Mouse (Mus musculus): Measurements from ENCODE around the gene Kif26b.
A peak's percentile ranks its signal among the peaks of the same experiment; 100 is the strongest.

Kif26b gene

DNA sequence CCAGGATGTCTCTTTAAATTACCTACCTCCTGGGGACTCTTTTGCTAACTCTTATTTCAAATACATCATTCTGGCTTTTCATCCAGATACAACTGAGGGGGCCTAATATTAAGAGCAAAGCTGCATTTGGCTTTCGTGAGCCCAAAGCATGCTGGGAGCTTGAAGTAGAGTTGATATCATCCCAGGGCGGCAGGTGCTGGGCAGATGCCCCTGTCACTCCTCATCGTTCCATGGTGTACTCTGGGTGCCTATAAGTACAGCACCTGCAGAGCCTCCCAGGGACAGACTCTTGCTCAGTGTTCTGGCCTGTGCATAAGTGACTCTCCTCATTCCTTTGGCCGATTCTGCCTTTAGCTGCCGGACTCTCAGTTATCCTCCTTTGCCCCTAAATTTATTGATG, 13.5 kb downstream of the Kif26b start:
- DNase-seq: no peak

DNA sequence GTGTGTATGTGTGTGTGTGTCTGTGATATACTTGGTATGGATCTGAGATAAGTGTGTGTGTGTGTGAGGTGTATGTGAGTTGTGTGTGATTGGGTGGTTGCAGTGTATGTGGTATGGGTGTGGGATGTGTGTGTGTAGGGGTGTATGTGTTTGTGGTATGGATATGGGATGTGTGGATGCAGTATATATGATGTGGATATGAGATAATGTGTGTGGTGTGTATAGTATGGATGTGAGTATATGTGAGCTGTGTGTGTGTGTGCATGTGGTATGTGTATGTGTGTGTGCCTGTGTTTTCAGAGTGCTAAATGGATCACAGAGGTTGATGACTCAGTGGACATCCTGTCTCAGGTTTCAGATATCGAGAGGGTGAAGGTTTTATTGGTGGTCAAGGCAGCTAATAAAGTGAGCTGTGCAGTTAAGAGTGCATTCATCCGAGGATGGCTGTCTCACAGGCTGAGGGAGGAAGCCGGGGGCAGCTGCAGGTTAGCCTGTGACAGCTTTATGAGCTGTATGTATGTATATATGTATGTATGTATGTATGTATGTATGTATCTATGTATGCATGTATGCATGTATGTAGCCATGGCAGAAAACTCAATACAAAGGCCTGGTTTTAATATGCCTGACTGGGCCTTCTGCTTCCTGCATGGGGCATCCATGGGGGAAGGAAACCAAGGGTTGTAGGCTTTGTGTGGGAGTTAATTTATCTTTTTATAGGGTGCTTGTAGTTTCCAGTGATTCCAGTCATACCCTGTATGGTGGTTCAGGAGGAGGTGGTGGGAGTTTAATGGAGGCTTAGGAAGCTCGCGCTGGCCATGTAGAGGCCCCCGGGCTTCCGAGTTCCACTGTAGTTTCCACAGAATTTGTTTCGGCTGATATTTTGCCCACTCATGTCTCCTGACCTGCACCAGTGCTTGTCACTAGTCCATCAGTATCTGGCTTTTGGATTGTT, 14.3 kb downstream of the Kif26b start:
- DNase-seq: no peak

DNA sequence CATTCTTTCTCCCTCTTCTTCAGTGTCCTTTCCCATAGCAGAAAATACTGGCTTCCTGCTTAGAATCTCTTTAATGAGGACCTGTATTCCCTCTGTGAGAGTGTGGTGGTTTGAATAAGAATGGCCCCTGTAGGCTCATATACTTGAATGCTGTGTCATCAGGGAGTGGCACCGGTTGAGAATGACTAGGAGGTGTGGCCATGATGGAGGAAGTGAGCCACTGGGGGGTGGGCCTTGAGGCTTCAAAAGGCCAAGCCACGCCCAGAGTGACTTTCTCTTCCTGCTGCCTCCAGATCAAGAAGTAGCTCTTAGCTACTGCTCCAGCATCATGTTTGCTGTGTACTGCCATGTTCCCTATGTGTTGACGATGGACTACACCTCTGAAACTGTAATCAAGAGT, 15.7 kb downstream of the Kif26b start:
- no peak for DNase-seq

DNA sequence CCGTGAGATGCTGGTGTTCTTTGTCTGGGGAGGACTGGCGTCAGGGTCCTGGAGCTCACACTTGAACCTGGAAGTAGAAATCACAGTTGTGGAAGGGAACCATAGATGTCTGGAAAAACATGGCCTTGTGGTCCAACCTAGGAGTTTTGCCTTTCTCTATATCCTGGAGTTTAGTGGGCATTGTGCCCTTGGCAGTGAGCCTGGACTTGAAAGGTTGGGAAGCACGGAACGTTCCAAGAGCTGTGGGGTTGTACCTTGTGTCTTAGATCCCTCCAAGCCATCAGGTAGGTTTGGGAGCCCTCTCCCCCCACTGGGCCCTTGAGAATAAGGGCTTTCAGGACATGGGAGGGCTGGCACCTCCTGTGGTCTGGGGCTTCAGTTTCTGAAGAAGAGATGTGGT, 20.7 kb downstream of the Kif26b start:
- no peak for DNase-seq

DNA sequence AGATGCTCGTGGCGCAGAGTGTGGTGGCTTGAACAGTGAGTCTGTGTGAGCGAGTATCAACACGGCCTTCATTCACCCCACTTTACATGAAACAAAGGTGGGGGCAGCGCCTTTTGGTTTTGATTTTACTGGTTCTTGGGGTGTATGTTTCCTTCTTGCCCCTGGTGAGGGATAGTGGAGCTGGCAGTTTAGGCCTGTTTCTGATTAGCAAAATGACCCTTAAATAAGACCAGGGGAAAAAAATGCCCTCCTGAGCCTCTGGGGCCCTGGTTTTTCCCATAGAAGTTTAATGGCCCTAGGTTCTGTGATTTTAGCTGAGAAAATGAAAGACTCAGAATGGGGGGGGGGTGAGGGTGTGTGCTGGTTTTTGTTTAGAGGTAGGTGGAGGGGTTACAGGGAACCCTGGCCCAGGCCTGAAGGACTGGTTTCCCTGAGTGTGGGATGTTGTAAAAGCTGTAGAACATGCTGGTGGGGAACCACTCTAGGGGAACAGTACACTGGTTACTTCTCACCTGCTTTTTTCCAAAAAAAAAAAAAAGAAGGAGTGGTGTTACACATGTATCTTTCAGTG, 21.6 kb downstream of the Kif26b start:
- DNase-seq: no peak

DNA sequence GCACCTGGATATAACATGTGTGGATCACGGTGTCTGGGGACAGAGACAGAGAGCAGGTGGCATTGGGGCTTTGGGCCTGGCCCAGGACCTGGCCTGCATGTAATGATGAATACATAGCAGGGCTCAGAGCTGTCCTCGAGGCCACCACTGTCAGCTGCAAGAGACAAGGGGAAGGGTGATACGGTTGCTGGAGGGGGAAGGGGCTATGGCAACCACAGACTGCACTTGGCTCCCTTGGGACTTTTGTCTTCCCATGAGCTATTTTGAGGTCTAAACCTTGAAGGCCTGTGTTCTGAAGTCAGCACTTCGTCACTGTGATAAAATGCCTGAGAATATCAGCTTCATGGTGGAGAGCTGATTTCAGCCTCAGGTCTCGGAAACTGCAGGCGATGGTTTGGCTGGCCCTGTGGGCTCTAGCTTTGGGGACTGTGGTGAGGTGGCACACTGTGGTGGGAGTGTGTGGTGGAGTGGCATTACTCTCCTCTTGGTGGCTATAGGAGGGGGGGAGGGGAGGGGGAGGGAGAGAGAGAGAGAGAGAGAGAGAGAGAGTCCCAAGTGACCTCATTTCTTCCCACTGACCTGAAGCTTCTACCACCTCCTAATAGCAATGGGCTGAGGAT, 23.5 kb downstream of the Kif26b start:
- DNase-seq: no peak

DNA sequence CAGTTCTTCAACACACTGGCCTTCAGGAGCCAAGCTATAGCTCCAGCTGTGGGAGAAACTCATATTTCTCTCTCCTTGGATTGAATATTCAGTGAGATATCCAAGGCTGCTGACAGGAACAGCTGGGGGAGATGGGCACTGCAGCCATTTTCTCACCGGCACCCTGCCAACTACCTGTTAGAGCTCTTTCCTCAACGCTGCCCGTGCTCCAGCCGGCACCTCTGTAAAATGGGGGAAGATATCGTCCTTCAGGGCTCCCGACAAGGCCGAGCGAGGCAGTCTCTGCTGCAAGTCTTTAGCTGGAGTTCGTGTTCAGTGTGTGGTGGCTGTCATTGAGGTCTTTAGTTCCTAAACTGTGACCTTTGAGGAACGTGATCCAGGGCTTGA, 24.0 kb downstream of the Kif26b start:
- DNase-seq: no peak

DNA sequence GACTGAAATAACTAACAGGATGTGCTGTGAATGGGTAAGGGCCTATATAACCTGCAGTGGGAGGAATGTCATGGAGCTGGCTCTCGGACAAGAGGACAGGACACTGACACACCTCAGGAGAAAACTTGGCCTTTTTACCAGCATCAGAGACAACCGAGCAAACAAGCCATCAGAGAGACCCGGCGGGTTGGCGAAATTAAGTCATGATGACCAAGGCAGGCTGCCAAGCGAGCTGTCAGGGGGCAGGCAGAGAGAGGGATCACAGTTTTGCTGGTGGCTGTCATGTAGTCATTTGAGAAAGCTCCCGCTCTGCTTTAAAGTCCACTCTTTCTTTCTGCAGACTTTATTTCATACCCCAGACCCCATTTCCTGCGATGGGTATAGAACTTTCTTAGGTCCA, 27.3 kb downstream of the Kif26b start:
- DNase-seq: no peak

DNA sequence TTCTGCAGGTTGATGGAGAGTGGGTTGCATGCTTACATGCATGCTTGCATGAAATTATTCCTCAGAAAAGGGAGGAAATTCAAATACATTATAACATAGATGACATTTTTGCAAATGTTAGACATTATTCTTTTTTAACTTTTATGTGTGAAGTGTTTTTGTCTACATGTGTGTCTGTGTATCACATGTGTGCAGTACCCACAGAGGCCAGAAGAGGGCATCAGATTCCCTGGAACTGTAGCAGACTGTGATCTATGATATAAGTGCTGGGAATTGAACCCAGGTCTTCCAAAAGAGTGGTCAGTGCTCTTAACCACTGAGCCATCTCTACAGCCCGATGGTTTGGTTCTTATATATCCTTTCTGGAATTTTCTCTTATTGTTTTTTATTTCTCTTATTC, 31.1 kb downstream of the Kif26b start:
- DNase-seq: no peak

DNA sequence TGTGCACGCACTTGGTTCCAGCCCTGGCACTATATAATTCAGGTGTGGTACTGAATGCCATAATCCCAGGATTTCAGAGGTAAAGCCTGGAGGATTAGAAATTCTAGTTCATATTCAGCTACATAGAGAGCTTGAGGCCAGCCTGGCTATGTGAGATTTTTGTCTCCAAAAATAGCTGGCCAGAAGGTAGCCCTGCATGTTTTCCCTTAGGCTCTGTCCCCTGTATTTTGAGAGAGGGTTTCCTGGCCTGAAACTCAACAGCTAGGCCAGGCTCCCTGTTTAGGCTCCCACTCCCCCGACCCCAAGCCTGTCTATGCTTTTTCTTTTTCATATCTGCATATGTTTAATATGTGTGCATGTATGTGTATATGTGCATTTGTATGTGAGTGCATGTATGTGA, 34.9 kb downstream of the Kif26b start:
- no peak for DNase-seq

DNA sequence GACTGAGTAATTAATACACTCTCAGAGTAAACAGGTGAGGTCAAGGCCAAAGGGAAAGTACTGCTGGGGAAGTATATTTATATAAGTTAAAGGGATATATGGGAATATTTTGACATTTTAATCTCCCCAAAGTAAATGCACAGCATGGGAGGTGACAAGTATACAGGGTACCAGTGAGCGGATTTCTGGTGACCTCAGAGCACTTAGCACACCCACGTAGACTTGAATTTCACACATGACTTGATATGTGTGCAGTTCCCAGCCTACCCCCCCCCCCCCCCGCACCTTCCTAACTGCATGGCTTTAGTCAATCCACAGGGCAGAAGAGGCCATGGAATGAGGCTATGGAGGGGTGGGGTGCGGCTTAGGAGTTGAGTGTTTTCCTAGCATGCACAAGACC, 35.9 kb downstream of the Kif26b start:
- DNase-seq: no peak

DNA sequence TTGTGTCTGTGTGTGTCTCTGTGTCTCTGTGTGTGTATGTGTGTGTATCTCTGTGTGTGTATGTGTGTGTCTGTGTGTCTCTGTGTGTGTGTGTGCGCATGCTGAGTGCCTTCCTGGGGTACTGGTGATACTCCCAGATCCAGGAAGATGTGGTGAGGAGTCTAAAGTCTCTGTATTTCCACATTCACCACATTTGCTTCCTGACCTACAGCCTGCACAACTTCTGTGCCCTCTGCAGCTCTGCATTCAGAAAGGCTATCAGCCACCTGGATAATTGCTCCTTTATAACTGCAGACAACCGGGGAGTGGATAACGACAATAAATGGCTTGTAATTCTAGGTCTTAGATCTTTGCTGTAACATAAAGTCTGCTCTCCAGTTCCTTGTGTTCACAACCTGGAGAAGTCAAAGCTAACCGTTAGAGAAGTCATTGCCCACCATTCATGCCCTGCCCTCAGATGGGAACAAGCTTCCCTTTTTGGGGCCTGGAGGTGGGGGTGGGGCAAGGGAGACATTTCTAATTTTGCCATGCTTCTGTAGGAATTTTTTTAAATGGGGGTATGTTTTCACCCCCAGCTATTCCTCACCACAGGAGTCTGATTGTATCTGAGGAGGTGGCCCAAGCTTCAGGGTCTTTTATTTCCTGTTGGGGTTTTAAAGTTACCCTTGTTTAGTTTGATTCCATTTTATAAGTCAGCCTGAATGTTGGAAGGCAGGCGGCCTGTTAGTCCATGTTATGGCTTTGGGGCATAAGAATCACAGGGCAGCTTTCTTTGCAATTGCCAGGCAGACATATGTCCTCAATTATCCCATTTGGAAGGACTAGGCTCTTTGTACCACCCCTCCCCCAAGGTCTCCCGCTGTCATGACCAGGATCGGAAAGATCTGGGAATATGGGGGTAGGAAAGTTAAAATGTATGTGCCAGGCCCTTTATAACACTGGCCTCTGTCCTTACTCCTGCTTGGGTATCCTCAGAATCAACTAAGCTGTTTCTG, 39.9 kb downstream of the Kif26b start:
- no peak for DNase-seq

DNA sequence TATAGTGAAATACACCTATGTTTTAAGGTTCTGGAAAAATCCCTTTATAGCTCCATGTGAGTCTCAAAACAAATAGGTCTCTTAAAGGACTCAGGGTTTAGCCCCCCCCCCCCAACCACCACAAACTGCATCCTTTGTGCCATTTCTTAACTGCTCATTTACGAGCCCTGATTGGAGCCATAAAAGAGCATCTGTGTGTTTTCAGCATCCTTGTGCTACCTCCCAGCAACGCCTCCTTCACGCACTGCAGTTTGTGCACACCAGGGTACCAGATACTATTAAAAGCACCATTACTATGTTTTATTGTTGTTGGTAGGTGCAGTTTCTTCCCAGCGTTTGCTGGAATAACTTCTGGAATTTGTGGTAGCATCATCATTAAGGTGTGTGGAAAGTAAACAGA, 42.1 kb downstream of the Kif26b start:
- DNase-seq: no peak

DNA sequence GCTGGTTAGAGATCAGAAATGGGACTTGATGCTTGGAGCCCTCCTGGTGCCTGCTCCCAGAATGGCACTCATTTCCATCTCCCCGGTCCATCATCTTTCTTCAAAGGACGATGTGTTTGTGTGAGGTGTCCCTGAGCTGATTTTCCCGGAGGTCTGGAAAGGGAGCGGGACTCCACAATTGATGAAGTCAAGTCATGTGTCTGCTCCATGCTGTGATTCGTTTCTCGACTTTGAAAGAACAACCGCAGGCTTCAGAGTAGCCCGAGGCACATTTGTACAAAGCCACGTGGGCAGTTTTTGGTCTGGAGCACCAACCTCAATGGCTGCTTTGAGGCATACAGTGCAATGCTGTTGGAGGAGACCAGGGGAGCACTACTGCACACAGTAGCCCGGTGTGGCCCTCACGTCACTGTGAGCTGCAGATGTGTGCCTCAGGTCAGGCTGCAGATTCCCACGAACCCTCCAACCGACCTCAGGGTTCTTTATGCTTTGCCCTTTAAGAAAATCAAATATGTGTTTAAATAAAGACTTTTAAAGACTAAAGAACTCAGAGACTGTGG, 43.0 kb downstream of the Kif26b start:
- no peak for DNase-seq

DNA sequence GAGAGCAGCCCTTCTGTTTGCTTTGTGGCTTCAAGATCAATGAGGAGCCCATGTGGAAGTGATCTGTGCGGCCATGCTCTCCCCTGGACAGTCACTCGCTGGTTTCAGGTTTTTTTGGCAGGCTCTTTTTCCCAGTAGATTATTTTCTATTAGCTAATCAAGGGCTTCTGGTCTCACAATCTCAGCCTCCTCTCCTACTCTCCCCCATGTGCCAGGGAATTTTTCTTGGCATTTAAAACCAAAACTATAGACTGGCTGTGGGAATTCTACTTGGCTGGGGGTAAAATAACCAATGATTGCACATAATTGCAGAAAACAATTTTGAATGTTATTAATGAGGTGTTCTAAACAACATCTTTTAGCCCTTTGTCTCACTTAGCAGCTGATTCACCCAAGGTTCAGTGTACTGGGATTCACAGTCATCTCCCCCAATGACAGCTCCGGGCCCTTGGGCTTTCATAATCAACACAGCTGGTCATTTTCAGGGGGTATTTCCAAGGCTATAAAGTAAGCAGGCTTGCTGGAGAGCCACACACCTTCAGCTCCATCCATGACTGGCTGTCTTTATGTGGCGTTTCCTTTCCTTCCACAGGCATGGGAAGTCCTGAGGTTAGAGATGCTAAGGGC, 44.6 kb downstream of the Kif26b start:
- DNase-seq: no peak

DNA sequence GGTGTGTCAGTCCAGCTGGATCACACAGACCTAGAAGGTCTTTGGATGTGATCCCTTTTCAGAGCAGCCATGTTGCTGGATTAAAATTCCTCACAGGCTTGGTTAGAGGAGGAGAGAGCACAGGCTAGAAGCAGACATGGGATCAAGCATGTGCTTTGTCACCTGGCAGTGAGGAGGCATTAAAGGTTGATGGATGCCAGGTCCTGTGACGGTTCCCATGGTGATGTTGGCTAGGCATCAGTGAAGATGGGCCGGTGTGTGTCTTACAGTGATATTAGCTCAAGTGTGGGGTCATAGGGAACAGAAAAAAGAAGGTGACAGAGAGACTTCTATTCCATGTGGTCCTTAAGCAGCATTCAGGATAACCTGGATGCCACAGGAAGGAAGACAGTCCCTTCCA, 46.8 kb downstream of the Kif26b start:
- no peak for DNase-seq

DNA sequence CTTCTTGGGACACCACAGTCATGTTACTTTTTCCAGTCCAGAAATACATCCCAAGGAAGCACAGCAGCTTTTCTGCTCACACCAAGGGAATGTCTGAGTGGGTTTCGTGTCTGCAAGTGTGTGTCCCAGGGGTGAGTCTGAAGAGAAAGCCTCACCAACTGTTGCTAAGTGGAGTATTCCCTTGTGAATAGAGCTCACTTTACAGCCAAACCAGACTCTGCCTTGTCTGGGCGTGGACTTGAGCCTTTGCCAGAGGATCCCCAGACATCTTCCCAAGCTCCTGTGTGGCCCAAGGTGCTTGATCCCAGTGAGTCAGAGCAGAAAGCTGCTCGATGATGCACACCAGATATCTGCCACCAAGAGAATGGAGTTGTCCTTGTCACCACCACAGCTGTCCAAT, 48.0 kb downstream of the Kif26b start:
- DNase-seq: no peak

DNA sequence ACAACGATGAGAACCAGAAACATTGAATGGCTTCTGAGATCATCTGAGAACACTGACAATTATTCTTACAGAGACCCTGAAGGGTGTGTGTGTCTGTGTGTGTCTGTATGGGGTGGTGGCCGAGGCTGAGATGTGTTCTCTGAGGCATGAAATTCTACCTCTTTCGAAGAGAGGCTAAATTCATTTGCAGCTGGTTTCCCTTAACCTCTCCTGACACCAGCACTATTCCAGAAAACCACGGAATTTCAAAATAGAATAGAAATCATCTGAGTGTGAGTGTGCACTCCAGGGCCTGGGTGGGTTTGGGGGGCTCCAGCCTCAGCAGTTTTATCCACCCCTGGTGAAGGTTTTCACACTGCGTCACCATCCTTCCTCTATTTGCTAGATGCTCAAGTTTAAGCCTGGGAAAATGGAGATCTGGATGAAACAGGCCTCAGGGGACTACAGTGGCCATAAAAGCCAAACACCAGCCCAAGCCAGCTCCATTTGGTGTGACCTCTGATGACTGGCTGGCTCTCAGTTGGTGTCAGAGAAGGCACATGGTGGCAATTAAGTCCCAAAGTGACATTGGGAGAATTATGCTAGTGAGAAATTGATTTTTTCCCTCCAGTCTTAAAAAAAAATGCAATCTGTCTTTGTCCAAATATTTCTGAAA, 56.6 kb downstream of the Kif26b start:
- DNase-seq: no peak

DNA sequence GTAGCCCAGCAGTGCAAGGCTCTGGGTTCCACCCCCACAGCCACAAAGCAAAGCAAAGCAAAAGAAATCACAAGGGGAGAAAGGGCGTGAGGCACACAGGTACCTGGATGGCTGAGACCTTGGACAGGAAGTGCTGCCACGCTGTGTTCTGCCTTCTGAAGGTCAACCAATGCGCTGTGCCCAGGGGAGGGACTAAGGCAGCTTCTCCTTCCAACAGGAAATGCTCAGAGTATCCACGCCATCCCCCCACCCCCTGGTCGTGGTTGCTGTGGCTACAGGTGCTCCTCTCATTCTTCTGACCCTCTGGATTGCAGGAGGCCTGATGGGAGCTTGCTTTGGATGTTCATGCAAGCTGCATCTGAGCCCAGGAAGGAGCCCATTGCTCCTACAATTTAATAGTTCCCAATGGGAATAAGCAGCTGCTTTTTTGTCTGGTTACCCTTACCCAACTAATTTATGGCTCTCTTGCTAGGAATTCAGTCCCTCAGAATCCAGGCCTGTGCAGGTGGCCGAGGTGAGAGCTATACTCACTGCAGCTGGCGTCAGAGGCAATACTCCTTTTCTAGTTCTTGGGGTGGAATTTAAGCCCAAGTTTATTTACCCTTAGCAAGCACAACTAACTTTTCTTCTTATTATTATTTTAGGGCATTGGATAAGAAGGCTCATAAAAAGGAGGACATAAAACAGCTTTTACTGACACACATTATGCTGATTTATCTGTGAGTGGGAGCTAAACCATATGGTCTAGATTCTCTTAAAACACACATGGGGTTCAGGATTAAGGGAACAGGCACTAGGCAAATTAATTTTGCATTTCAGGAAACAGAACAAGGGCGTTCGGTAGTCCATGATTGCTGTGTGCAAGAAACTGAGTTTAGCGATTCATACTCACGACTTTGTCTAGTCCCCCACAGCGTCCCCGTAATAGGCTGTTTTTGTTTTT, 61.6 kb downstream of the Kif26b start:
- DNase-seq: peak; percentile 57

DNA sequence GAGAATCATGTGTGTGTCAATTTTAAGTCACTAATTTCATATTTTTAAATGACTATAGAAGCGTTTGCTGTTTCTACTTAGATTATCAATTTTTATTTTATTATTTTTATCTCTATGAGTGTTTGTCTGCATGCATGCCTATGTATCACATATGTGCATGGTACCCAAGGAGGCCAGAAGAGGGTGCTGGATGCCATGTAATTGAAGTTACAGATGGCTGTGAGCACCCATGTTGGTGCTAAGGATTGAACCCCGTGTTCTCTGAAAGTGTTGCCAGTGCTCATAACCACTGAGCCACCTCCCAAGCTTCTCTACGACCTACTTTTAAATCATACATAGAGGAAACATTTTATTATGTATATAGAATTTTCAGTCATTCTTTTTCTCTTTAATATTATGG, 68.2 kb downstream of the Kif26b start:
- no peak for DNase-seq

Measured in kidney, postnatal 10 days (tissue).